Mouse (Mus musculus): Measurements from ENCODE around the gene Smyd2. TPM values are rescaled to one million over a fixed set of nuclear protein-coding genes. Genes with fewer than 3 reads are reported as not detected.

Smyd2 gene
- total RNA-seq (2021) = 100 to 1,000 TPM; 144 to 145 TPM
- long read RNA-seq, experiment 1, transcript Smyd2-203 (2 exons, 489 nt) = minor isoform, 7 of 186 reads
- long read RNA-seq, experiment 1, transcript Smyd2-201 (12 exons, 1,680 nt) = major isoform, 160 of 186 reads
- long read RNA-seq, experiment 1, partial matches to known transcripts = 4 of 186 reads
- long read RNA-seq, experiment 1, other reads (novel, unspliced or antisense) = 15 of 186 reads
- long read RNA-seq, experiment 2, transcript Smyd2-201 (12 exons, 1,680 nt) = major isoform, 161 of 188 reads
- long read RNA-seq, experiment 2, transcript Smyd2-203 (2 exons, 489 nt) = minor isoform, 6 of 188 reads
- long read RNA-seq, experiment 2, partial matches to known transcripts = 4 of 188 reads
- long read RNA-seq, experiment 2, other reads (novel, unspliced or antisense) = 15 of 188 reads

DNA sequence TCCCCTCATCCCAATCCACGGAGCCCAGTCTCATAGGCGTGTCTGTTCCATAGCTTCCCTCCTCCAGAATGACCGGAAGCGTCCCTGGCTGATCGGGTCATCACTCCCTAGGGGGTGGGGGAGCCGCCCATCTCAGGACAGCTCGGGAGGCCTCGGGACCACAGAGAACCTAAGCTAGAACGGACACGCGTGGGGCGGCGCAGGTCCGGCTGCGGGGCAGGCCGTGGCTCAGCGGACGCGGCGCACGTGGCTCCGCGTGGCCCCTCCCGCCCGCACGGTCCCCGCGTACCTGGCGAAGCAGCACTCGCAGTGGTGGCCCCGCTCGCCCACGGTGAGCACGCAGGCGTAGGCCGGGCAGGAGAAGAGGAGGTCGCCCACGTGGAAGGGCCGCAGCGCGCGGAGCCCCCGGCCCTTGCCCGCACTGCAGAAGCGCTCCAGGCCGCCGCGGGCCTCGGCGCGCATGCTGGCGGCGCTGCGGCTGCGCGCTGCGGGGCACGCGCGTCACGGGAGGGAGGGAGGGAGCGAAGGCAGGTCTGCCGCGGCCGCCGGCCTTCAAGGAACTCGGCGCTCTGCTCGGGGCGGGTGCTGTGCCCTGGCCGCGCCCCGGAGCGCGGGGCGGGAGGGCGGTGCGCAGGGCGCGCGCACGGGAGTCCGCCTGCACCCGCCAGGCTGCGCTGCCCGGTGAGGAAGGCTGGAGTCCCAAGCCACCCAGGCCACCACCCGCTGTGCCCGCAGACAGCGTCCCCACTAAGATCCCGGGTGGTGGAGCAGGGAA lies at the start of gene Smyd2:
Gene Smyd2 (minus strand): TSS at position 546 of the 775 bp plus-strand sequence.
- peak; percentile 57 to 67 for DNase-seq (ENCODE audit: low spot score in 2 of 2)

DNA sequence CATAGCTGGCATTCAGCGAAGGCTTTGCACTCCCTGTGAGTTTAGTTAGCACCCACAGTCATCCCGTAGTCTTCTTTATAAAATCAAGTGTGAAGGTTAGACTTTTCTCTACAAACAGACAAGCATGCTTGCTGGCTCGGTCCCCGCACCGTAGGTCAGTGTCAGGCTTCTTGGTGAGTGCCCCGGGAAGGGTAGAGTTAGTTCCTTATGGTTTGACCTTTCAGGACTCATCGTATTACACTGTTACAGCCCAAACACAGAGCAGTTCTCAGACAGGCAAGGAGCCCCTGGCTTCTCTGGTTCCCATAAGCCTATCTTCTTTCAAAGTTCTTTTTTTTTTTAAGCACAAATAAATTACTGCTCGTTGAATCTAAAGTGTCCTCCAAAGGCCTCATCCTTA lies 48.2 kb upstream of the Smyd2 start:
- no peak for DNase-seq (ENCODE audit: low spot score in 2 of 2)

DNA sequence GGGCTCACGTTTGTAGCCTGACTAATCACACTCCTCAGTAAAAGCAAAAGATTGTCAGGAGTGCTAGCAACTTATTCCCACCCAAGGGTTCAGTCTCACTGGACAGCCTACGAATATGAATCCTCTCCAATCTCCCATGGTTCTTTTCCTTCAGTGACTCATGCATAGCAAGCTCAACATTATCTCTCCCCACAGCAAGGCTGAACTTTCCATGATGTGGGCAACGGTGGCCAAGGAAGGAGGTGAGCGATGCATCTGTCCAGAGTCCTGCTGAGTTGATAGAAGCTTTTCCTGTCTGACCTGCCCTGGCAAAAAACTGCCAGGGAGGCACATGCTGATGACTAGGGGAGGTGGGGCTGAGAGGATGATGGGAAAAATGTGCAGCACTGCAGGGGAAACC lies 45.9 kb upstream of the Smyd2 start:
- DNase-seq (ENCODE audit: low spot score in 2 of 2) = no peak

DNA sequence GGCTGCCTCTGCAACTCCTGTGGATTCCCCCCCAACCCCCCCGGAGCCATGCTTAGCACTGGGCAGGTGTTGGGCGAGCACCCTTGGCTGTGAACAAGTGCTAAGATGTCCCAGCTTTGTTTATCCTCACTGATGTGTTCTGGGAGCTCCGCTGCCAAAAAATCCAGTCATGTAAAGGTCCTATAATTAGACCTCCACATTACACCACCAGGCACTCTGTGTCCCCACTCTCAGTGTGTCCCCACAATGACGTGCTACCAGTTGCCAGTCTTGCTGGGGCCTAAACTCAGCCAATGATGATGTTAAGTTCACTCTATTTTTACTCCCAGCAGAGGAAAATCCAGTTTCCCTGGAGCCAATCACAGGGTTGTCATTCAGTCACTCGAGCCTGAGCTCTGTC lies 38.3 kb upstream of the Smyd2 start:
- DNase-seq (ENCODE audit: low spot score in 2 of 2) = no peak

DNA sequence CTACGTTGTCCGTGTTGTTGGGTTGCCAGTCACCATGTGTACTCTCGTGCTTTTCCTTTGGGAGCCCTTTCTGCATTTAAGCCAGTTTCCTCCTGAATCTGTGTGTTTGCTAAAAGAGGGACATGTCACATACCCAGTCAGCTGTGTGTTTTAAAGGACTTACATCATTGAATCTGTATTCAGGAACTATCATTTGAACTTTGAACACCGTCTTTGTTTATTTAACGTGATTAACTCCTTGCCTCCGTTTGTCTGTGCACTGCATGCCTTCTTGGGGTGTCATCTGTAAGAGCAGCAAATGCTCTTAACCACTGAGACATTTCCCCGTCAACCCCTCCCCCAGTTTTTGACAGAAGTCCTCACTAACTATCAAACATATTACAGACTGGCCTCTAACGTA lies 37.6 kb upstream of the Smyd2 start:
- no peak for DNase-seq (ENCODE audit: low spot score in 2 of 2)

DNA sequence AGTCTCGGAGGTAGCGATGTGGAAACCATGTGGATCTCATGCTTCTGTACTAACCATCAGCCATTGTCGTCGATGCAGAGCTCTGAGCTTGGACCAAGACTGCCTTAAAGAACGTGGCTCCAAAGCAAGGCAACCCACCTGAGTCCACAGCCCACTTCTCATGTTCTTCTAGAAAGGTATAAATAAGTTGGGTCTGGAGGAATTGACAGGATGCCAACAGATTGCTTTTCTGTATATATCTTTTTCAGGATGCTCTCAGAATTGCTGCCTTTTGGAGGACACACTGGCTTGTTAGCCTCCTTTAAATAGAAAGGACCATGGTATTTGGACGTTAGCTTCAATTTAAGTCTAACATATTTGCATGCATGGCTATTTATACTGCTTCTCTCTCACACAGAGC lies 29.7 kb upstream of the Smyd2 start:
- no peak for DNase-seq (ENCODE audit: low spot score in 2 of 2)

DNA sequence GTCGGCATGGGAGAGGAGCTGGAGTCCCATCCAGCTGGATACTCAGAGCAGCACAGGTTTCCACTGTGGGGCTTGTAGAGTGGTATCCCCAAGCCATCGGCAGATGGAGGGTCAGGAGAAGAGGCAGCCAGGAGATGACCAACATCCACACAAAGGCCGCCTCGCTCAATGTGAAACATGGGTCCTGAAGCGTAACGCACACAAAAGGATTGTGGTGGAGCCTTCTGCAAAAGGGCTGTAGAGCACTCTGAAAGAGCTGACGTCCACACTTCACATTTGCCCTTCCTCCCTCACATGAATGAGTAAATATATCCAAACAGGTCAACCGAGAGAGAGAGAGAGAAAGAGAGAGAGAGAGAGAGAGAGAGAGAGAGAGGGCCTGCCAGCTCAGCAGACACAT lies 25.2 kb upstream of the Smyd2 start:
- DNase-seq (ENCODE audit: low spot score in 2 of 2) = no peak

DNA sequence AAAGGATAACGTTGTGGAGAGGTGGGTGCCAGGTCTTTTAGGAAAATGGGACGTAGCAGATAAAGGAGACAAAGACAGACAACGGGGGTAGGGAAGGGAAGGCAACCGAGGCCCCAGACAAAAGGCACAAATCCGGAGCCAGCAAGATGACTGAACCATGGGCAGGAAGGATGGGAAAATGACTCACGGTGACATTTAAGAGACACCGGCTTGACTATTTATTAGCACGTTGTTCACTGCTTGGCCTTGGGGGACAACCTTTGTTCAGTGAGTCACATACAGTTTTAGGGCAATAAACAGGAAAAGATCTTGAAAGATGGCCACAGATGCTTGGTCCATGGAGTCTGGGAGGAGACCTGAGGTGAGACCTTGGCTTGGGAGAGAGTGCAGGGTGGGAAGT lies 24.0 kb upstream of the Smyd2 start:
- DNase-seq (ENCODE audit: low spot score in 2 of 2) = no peak

DNA sequence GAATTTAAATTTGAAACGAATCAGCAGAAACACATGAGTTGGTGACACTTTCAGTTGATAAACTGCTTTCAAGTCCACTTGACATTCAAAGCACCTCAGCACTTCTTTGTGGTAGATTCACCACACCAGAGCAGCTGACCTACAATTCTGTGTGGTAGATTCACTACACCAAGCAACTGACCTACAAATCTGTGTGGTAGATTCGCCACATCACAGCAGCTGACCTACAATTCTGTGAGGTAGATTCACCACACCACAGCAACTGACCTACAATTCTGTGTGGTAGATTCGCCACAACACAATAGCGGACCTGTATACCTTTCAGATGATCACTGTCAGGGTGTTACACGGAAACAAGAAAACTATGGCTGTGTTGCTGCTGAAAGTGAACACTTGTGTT lies 19.6 kb upstream of the Smyd2 start:
- DNase-seq (ENCODE audit: low spot score in 2 of 2) = no peak

DNA sequence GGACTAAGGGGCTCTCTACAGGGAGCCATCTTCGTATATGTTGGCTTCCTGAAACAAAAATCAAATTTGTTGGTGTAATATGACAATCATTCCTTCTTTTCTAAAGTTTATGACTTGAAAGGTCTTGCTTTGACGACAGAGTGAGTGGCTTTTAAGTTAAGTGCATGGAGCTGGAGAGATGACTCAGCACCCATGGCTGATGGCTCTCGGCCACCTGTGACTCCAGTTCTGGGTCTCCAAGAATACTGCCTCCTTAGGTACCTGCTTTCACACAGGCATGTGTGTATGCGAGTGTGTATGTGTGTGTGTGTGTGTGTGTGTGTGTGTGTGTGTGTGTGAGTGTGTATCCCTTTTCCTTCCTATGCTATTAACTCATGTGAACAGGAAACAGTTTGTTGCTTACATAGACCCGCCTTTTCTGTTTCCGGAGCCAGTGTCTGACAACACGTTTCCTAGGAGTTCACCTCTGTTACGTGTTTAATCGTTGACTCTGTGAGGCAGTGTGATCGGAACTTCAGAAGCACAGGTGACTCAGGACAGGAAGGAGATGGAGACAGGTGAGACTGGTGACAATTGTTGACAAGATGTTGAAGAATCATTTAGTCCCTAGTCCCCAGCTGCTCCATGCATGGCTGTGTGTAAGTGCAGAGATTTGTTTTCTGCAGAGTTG lies 14.4 kb upstream of the Smyd2 start:
- DNase-seq (ENCODE audit: low spot score in 2 of 2) = no peak

DNA sequence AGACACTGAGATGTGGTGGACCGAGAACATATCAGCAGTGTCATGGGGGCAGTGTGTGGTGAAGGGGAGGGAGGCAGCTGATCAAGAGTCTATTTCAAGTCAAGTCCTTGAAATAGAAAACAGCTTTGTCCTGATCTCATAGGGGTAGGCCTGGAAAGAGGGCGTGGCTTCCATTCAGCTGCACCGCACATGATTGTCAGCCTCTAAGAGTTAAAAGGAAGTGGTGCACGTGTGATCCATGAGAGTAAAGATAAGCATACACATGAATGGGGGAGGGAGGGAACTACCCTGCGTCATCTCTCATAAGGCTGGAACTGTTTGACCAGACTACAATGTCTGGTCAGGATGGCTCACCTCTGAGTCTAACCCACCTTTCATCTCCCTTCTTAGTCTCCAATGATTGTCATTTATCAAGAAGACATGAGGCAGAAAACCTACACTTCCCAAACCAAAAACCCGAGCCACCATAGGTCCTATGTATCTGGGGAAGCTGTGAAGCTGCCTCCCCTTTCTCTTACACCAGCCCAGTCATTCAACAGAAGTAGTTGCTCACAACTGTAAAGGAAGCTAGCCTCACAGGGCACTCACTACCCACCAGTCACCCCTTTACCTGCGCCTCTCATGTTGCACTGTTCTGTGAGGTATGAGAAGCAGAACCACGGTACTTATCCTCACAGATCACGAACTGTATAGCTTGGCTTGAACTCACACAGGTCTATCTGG lies 11.5 kb upstream of the Smyd2 start:
- no peak for DNase-seq (ENCODE audit: low spot score in 2 of 2)

DNA sequence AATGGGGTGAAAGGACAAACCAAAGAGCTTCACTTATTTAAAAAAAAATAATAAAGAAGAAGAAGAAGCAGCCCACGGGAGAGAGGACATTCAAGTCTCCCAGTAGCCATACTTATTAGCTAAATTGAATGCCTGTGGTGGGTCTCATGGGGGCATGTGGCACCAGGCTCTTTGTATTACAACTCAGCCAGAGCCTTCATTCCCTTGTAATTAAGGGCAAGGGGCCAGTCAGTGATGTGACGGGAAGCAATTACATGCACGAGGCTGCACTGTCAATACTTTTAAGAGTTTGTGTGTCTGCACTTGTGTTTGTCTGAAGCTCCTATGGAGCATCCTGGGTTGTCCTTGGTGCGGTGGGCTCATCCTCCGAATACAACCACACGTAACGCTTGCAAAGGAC lies 10.8 kb upstream of the Smyd2 start:
- no peak for DNase-seq (ENCODE audit: low spot score in 2 of 2)

DNA sequence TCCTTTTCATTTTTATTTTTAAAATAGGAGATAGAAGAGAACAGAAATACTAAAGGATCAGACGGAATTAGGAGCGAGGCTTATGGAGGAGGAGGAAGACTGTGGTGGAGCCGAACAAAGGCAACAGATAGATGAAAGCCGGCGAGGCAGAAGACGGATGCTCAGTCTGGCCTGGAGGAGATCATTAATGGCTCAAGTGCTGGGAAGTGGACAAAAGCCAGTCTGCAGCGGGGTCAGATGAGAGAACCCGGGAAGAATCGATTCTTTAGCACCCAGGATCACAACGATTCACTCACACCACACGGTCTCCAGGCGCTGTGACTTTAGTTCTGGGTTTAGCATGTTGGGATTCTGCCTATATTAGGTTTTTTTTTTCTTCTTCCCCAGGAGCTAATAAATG lies 10.0 kb upstream of the Smyd2 start:
- no peak for DNase-seq (ENCODE audit: low spot score in 2 of 2)

DNA sequence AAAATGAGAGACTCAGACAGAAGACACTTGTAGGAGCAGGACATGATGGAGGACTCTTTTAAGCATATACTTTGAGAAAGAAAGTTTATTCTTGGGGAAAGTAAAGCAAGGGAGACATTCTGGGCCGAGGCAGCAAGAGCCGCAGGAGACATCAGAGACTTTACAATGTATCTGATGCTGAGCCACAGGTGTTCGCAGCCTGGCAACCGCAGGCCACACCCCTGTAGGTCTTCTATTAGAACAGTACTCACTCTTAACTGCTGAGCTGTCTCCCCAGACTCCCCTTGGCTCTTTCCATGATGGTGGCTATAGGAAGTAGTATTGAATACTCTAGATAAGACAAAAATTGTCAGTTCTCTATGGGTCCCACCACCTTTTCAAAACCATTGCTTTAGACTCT lies 7.7 kb upstream of the Smyd2 start:
- no peak for DNase-seq (ENCODE audit: low spot score in 2 of 2)

DNA sequence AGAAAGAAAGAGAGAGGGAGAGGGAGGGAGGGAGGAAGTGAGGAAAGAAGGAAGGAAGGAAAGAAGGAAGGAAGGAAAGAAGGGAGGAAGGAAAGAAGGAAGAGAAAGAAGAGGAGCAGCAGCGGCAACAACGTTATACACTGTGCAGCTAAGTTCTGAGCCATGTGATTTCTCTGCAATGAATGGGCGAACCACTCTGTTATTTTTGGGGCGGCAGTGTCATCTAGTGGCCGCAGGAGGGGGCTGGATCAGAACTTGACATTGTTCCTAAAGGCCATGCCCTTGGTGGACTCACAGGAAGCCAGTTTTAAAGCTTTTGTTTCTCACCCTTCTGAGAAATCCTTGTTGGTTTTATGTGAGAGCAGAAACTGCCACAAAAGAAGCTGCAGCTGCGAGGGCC lies 5.5 kb upstream of the Smyd2 start:
- DNase-seq (ENCODE audit: low spot score in 2 of 2) = peak in 1 of 2 experiments; percentile 40

DNA sequence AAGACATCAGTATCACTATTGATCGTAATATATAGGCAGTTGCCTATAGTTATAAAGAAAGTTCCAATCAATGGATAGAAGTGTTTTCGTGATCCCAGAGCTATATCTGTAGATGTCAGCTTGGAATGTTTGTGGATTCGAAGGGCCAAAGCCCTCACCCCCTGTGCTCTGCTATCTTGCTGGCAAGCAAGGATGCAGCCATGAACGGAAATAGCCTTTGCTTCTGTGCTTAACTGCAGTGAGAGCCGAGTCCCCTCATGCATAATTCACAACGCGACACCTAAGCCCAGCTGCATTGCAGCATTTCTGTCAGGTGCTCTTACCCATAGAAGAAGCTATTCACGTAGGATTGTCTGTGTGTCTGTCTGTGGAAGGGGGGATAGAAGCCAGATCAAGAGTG lies 4.1 kb upstream of the Smyd2 start:
- DNase-seq (ENCODE audit: low spot score in 2 of 2) = no peak

DNA sequence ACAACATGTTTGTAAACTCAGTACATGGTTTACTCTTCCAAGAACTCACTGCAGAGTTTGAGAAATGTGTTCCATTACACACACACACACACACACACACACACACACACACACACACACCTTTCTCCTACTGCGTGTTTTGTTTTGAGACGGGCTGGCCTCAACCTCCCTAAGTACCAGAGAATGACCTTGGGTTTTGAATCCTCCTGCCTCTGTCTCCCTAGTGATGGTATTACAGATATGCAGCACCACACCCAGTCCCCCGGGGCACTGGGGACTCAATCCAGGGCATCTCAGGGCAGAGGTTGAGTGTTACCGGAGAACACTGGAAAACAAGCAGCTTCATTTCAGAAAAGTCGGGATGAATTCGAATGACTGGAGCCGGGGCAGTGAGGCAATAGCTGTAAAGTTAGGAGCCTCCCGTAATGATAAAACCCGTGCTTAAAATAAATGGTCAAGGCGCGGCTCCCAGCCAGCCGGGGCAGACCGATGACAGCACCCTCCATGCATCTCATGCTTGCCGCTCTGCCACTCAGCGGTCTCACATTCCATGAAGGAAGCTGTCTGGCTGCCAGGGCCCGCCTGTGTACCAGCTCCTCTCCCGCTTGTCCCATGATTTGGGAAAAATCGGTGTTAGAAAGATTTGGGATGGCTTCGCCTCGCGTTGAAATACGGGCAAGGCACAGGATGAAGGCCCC lies 1.9 kb upstream of the Smyd2 start:
- peak in 1 of 2 experiments; percentile 54 for DNase-seq (ENCODE audit: low spot score in 2 of 2)

DNA sequence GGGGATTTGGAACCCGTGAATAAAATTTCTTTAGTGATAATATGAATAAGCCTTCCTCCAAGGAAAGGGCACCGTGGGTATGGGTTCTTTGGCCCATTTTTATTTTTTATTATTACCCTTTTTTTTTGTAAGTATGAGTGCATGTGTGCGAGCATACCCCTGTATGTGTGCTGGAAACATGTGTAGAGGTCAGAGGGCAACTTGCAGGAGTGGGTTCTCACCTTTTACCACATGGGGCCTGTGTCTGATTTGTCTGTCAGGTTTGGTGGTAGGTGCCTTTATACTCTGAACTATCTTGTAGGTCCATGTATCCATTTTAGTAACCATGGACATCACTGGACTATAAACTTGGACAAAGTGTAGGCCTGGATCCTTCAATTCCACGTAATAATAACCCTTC lies 994 bp upstream of the Smyd2 start:
- no peak for DNase-seq (ENCODE audit: low spot score in 2 of 2)

DNA sequence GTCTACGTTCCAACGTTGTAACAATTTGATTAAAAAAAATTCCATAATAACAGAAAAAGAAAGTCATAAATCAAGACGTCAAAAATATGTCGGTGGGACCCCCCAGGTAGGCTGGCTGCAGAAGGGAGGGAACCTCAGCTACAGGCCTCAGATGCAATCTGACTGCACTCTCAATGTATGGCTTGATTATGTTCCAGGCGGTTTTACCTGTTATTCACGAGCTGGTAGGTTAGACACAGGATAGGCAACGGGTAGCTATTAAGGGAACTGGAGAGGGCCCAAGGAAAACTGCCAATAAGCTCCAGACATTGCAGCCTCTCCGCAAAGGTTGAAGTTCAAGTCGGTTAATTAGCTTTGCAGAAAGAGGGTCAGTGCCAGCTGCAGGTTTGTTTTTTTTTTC lies 558 bp upstream of the Smyd2 start:
- no peak for DNase-seq (ENCODE audit: low spot score in 2 of 2)

DNA sequence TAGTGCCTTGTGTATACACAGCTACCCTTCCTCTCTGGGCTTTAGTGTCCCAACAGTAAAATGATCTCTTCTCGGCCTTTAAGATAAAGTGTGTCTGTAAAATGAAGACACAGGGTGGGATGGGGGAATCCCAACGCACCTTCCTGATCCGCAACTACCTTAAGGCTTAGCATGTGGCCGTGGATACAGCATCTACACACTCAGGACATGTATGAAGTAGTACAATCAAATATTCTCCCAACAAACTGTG lies 670 bp downstream of the Smyd2 start:
- no peak for DNase-seq (ENCODE audit: low spot score in 2 of 2)

Measured in gastrocnemius, postnatal 4 days (tissue).